Mouse (Mus musculus) thymus, adult 2 months (tissue): ENCODE measurements at regions not wholly inside any gene's neighbourhood (a gene's known extent, or its start where the extent isn't known, plus 50 kb on each side); places are given as distances from the start of the nearest gene placed in this dataset.

Source experiments
- CTCF ChIP-seq: fragments of 200-500 bp; IDR thresholded peaks from 2 replicates; pipeline ENCODE4 v1.5.1; 2012; ENCODE audit warnings: mild to moderate bottlenecking, control low read depth, low read length, moderate library complexity, borderline replicate concordance; ENCODE audit not compliant: control insufficient read depth, poor library complexity, insufficient read depth; ENCODE audit errors: extremely low read depth
- POLR2A ChIP-seq: fragments of 200-500 bp; IDR thresholded peaks from 2 replicates; pipeline ENCODE4 v1.6.1; 2012; ENCODE audit warnings: mild to moderate bottlenecking, low read length, control low read depth, moderate library complexity; ENCODE audit not compliant: control insufficient read depth, poor library complexity, insufficient read depth; ENCODE audit errors: extremely low read depth

GRCm38 (mm10) chr13:113448378-113448777 lies 155.4 kb downstream of the BC067074 start:
- TF ChIP-seq CTCF (no peak), POLR2A (no peak)
